Mouse (Mus musculus): ENCODE measurements around the gene Lmod3. TPM values are rescaled to one million over a fixed set of nuclear protein-coding genes. Genes with fewer than 3 reads are reported as not detected.

The Lmod3 gene
- polyA plus RNA-seq, 2 experiments = 11.9 to 12.2 TPM

GRCm38 (mm10) chr6:97227067-97227847 is 25.3 kb downstream of the Lmod3 start:
- TF ChIP-seq POLR2A (IDR thresholded peaks at IDR 0.05; ENCODE audit: borderline replicate concordance, extremely low read depth, insufficient read depth, insufficient read length) = no peak
- Histone ChIP-seq H3K27ac (replicated peaks; ENCODE audit: low read depth, low read length) (no peak overlapping the region), H3K9ac (ENCODE audit: low read depth, low read length, severe bottlenecking) (no peak overlapping the region), H3K4me2 (replicated peaks; ENCODE audit: low read depth, low read length, severe bottlenecking) (no peak overlapping the region), H3K27me3 (ENCODE audit: control insufficient read depth, insufficient read depth, low read length) (peaks cover 28% of the 10 kb centered on the region), H3K36me3 (ENCODE audit: control insufficient read depth, insufficient read depth, low read length) (peaks cover 17% of the 10 kb centered on the region; the same call in 1 of the 2 replicates), H3K4me1 (ENCODE audit: control insufficient read depth, insufficient read depth, low read length) (0 out of 2 replicates have a peak, but pooled peaks cover under 1% of the 10 kb centered on the region), H3K4me3 (replicated peaks; ENCODE audit: low read length) (no peak overlapping the region), H3K9me3 (ENCODE audit: control insufficient read depth, low read length) (no peaks in the 10 kb centered on the region)
- WGBS = 94% methylated on average over 9 of the region's 9 CpGs
- ATAC-seq (ENCODE audit: low FRiP score, low read depth) (no peak), DNase-seq (ENCODE audit: low spot score) (no peak)

DNA sequence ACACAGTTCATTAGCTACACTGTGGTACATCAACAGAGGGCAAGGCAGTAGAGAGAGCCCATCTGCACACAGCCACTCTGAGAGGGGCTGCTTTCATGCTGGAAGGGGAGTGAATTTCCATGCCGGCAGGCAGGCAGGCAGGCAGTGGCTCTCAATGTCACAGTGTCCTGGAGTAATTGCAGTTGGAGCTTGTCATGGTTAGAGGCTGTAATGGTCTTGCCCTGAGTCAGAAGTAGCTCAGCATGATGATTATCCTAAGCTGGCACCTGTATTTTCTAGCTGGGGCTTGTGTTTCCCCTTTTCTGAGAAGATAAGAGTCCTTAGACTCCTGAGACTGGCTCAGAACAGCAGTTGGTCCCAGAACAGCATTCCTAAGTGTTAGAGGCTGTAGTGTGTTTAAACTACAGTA is 26.5 kb downstream of the Lmod3 start:
- peaks cover 7% of the 10 kb centered on the region; the same call in 1 of the 2 replicates for H3K4me1 ChIP-seq (ENCODE audit: control insufficient read depth, insufficient read depth, low read length)
- H3K4me2 ChIP-seq (replicated peaks; ENCODE audit: low read depth, low read length, severe bottlenecking) = no peak overlapping the region
- no peaks in the 10 kb centered on the region for H3K9me3 ChIP-seq (ENCODE audit: control insufficient read depth, low read length)
- ATAC-seq (ENCODE audit: low FRiP score, low read depth) = no peak
- H3K36me3 ChIP-seq (ENCODE audit: control insufficient read depth, insufficient read depth, low read length) = peaks cover 10% of the 10 kb centered on the region; the same call in 1 of the 2 replicates
- H3K9ac ChIP-seq (ENCODE audit: low read depth, low read length, severe bottlenecking) = no peak overlapping the region
- H3K27ac ChIP-seq (replicated peaks; ENCODE audit: low read depth, low read length) = no peak overlapping the region
- no peak overlapping the region for H3K4me3 ChIP-seq (replicated peaks; ENCODE audit: low read length)
- H3K27me3 ChIP-seq (ENCODE audit: control insufficient read depth, insufficient read depth, low read length) = peaks cover 19% of the 10 kb centered on the region; the same call in 1 of the 2 replicates
- TF ChIP-seq POLR2A (IDR thresholded peaks at IDR 0.05; ENCODE audit: borderline replicate concordance, extremely low read depth, insufficient read depth, insufficient read length) = no peak
- DNase-seq (ENCODE audit: low spot score) = no peak
- 35% methylated on average over 1 of the region's 1 CpGs for WGBS

DNA sequence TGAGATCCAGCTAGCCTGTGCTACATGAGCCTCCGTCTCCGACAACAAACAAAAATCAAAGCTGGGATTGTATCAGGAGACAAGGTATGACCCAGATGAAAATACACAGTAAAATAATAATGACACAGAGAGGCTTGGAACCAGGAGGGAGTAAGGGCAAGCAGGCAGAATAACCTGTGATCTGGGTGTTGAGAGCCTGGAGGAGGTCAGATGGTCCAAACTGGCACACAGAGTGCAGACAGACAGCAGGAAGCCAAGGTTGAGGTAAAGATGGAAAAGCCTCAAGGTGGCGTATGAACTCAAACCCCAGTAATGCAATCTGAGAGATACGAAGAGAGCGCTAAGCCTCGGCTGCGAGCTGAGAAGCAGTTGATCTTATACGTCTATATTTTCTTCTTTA is 28.1 kb downstream of the Lmod3 start:
- no peak overlapping the region for H3K9ac ChIP-seq (ENCODE audit: low read depth, low read length, severe bottlenecking)
- no peak overlapping the region for H3K4me2 ChIP-seq (replicated peaks; ENCODE audit: low read depth, low read length, severe bottlenecking)
- no peak overlapping the region for H3K27ac ChIP-seq (replicated peaks; ENCODE audit: low read depth, low read length)
- H3K9me3 ChIP-seq (ENCODE audit: control insufficient read depth, low read length) = no peaks in the 10 kb centered on the region
- H3K4me1 ChIP-seq (ENCODE audit: control insufficient read depth, insufficient read depth, low read length) = peaks cover 7% of the 10 kb centered on the region; the same call in 1 of the 2 replicates
- 96% methylated on average over 8 of the region's 8 CpGs for WGBS
- peaks cover 3% of the 10 kb centered on the region; the same call in 1 of the 2 replicates for H3K36me3 ChIP-seq (ENCODE audit: control insufficient read depth, insufficient read depth, low read length)
- DNase-seq (ENCODE audit: low spot score) (no peak), ATAC-seq (ENCODE audit: low FRiP score, low read depth) (no peak)
- H3K4me3 ChIP-seq (replicated peaks; ENCODE audit: low read length) = no peak overlapping the region
- TF ChIP-seq POLR2A (IDR thresholded peaks at IDR 0.05; ENCODE audit: borderline replicate concordance, extremely low read depth, insufficient read depth, insufficient read length) = no peak
- H3K27me3 ChIP-seq (ENCODE audit: control insufficient read depth, insufficient read depth, low read length) = 0 out of 2 replicates have a peak, but pooled peaks cover 4% of the 10 kb centered on the region

GRCm38 (mm10) chr6:97223566-97223965 is 29.0 kb downstream of the Lmod3 start:
- no peak for TF ChIP-seq POLR2A (IDR thresholded peaks at IDR 0.05; ENCODE audit: borderline replicate concordance, extremely low read depth, insufficient read depth, insufficient read length)
- H3K4me1 ChIP-seq (ENCODE audit: control insufficient read depth, insufficient read depth, low read length) = peaks cover 7% of the 10 kb centered on the region; the same call in 1 of the 2 replicates
- DNase-seq (ENCODE audit: low spot score) (no peak), ATAC-seq (ENCODE audit: low FRiP score, low read depth) (no peak)
- H3K9ac ChIP-seq (ENCODE audit: low read depth, low read length, severe bottlenecking) = no peak overlapping the region
- no peak overlapping the region for H3K4me2 ChIP-seq (replicated peaks; ENCODE audit: low read depth, low read length, severe bottlenecking)
- WGBS = 59% methylated on average over 4 of the region's 4 CpGs
- H3K4me3 ChIP-seq (replicated peaks; ENCODE audit: low read length) = no peak overlapping the region
- H3K27ac ChIP-seq (replicated peaks; ENCODE audit: low read depth, low read length) = no peak overlapping the region
- H3K27me3 ChIP-seq (ENCODE audit: control insufficient read depth, insufficient read depth, low read length) = no peaks in the 10 kb centered on the region
- no peaks in the 10 kb centered on the region for H3K9me3 ChIP-seq (ENCODE audit: control insufficient read depth, low read length)
- H3K36me3 ChIP-seq (ENCODE audit: control insufficient read depth, insufficient read depth, low read length) = no peaks in the 10 kb centered on the region

GRCm38 (mm10) chr6:97222931-97223467 is 29.6 kb downstream of the Lmod3 start:
- peaks cover 7% of the 10 kb centered on the region; the same call in 1 of the 2 replicates for H3K4me1 ChIP-seq (ENCODE audit: control insufficient read depth, insufficient read depth, low read length)
- H3K36me3 ChIP-seq (ENCODE audit: control insufficient read depth, insufficient read depth, low read length) = no peaks in the 10 kb centered on the region
- no peaks in the 10 kb centered on the region for H3K9me3 ChIP-seq (ENCODE audit: control insufficient read depth, low read length)
- no peak overlapping the region for H3K4me3 ChIP-seq (replicated peaks; ENCODE audit: low read length)
- DNase-seq (ENCODE audit: low spot score) (peak; percentile 39), ATAC-seq (ENCODE audit: low FRiP score, low read depth) (peak; percentile 55; the same call in 1 of the 2 replicates)
- no peak overlapping the region for H3K4me2 ChIP-seq (replicated peaks; ENCODE audit: low read depth, low read length, severe bottlenecking)
- H3K27ac ChIP-seq (replicated peaks; ENCODE audit: low read depth, low read length) = no peak overlapping the region
- 56% methylated on average over 5 of the region's 5 CpGs for WGBS
- no peak for TF ChIP-seq POLR2A (IDR thresholded peaks at IDR 0.05; ENCODE audit: borderline replicate concordance, extremely low read depth, insufficient read depth, insufficient read length)
- H3K27me3 ChIP-seq (ENCODE audit: control insufficient read depth, insufficient read depth, low read length) = no peaks in the 10 kb centered on the region
- no peak overlapping the region for H3K9ac ChIP-seq (ENCODE audit: low read depth, low read length, severe bottlenecking)
